Mouse (Mus musculus): ENCODE measurements around the gene Camk1g. TPM values are rescaled to one million over a fixed set of nuclear protein-coding genes. Genes with fewer than 3 reads are reported as not detected.

The Camk1g gene
- total RNA-seq, 2 experiments from 2014 or later, result 1.8 to 3.6 TPM

DNA sequence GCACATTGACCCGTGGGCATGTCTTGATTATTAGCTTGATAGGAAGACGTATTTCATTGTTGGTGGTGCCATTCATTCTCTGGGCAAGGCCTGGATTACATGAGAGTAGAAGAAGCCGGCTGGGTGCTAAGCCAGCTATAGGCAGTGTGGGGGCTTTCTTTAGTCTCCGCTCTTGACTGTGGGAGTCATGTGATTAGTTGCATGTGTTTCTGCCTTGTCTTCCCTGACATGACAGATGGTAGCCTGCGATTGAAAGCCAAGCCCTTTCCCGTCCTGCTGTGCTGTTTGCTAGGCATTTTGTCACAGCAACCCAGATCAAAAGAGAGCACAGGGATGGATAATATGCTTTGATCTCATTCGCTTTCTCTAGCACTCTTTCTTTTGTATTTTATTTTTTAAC is 64.7 kb downstream of the Camk1g start:
- no peak for DNase-seq (ENCODE audit: low spot score in 2 of 2)

DNA sequence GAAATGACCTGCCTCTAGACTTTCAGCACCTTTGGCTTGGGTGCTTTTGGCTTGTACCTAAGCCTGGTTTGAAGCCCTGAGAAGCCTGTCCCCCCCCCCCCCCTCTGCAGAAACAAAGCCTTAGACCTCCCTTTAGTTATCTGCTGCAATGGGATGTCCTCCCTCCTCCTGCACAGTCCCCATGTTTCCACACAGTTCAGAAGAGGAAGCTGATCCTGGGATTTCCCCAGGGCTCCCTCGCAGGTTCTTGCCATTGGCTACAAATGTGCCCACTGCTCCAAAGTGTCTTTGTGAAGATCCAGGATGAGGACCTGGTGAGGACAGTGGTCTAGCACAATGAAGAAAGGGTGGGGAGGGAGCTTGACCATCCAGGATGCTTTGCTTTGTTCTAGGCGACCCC is 67.0 kb downstream of the Camk1g start:
- no peak for DNase-seq (ENCODE audit: low spot score in 2 of 2)

DNA sequence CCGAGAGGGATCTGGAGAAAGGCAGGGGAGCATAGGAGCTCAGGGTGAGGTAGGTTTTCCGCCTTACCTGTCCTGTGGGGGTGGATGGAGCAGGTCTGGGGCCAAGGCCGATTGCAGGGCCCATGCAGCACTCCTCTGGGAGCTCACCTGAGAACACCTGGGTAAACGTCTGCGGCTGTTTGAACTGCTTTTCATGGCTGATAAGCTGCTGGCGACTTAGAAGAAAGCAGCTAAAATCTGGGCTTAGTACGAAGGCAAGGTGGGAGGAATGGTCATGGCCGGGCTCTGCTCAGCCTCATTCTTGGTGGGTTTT is 68.0 kb downstream of the Camk1g start:
- no peak for DNase-seq (ENCODE audit: low spot score in 2 of 2)

DNA sequence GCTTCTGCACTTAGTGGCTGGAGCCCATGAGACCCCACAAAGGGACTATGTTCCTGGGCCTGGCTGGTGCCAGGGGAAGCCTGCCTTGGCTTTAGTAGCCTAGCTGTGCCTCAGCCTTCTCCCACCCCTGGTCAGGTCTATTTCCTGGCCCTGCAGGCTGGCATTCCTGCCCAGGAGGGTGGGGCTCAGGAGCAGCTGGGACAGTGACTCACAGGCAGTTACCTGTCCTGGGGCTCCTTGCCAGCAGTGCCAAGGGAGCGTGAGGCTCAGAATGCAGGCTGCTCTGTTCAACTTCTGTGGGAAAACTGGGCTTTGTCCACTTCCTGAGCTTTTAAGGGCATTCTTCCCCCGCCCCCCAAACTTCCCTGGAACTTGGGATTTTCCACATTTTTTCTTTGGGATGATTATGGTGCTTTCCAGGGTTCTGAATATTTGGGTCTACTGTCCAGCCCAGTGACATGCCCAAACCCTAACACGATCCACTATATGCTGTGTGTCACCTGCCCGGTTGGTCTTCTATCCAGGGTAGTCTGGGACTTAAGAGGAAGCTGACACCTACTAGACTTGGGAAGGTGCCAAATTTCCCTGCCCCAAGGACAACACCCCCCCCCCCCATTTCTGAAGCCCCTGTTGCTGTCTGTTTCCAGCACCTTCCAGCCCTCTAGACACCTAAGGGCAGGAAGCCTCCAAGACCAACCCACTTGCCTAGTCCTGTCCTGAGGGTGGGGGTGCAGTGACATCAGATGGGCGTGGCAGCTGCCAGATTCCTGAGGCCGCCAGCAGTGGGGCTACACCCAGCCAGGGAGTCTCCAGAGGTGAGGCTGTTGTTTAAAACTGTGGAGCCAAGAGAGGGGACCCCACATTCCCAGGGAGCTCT is 68.6 kb downstream of the Camk1g start:
- DNase-seq (ENCODE audit: low spot score in 2 of 2), result no peak

DNA sequence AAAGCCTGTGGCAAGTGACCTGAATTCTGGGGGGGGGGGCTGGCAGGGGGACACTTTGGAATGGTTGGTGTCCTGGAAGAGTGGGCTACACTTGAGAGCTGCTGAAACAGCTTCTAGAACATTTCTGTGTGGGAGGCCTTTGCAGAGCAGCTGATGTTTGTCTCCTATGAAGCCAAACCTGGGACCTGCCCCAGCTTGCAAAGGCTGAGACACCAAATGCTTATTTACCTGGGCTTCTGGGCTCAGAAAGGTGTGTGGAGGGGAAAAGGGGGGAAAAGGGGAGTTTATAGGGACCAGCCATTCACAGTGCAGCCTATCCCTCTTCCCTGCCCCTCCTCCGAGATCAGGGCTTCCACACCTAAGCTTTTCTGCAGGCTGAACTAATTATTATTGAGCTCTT is 70.1 kb downstream of the Camk1g start:
- no peak for DNase-seq (ENCODE audit: low spot score in 2 of 2)

DNA sequence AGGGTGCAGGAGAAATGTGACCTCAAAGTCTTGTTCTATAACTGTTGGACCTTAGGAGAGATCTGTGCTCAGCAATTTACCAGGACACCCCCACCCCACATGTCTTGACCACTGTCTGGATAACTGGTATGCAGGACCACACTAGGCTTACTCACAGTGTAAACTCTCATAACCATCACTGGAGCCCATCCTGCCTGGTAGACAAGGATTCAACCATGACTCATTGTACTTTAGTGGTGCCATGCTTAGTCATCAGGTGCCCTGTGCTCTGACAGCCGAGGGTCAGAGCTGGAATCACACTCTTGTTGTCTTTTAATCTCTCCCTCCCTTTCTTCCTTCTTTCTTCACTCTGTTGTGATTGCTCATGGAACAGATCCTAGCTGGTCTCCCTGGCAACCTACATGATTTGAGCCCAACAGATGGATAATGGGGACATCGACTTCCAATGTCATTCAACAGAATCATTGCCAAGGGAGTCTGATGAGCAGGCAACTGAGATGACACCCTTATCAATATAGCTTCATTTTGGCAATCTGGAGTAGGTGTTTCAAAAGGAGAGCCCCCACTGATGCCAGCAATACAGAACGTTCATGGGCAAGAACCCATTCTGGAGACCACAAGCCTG is 71.8 kb downstream of the Camk1g start:
- DNase-seq (ENCODE audit: low spot score in 2 of 2), result no peak

Other genes starting within 250 kb of the Camk1g start
- gene Diexf, start 240.0 kb downstream of the Camk1g start, total RNA-seq (2021), result 10 to 100 TPM; 18.1 to 19.9 TPM
- gene Irf6, start 217.2 kb downstream of the Camk1g start, total RNA-seq (2021), result 1 to 10 TPM; 3.6 to 4.7 TPM
- gene A130010J15Rik, start 202.3 kb downstream of the Camk1g start, total RNA-seq (2021), result 1 to 10 TPM; 4.8 to 5.7 TPM
- 1 to 10 TPM; 3.5 to 7.7 TPM for gene Traf3ip3, start 168.6 kb downstream of the Camk1g start, total RNA-seq (2021)
- gene Lamb3, start 162.6 kb downstream of the Camk1g start, total RNA-seq (2021), result 1 to 10 TPM; 1.4 to 1.7 TPM
- gene Hsd11b1, start 106.2 kb downstream of the Camk1g start, total RNA-seq (2021), result 10 to 100 TPM in 1 of 2 experiments, 1 to 10 TPM in 1; 7.0 to 40.0 TPM
- 10 to 100 TPM; 68.2 to 71.5 TPM for gene G0s2, start 97.1 kb downstream of the Camk1g start, total RNA-seq (2021)

Data from adrenal gland, postnatal 4 days (tissue).